Mouse (Mus musculus) embryonic fibroblast, embryonic 13.5 days (primary cell): Measurements from ENCODE around the gene Calcoco1. TPM values are rescaled to one million over a fixed set of nuclear protein-coding genes. Genes with fewer than 3 reads are reported as not detected.

ENCODE experiments used
- H3K27ac ChIP-seq: 2 replicates; pipeline ENCODE4 v1.5.1; 2012; ENCODE audit warnings: low read length, control low read depth, inconsistent platforms; ENCODE audit not compliant: insufficient read depth
- H3K4me1 ChIP-seq: 2 replicates; pipeline ENCODE4 v1.6.1; 2011; ENCODE audit warnings: low read length; ENCODE audit not compliant: control insufficient read depth, insufficient read depth
- H3K4me3 ChIP-seq: 2 replicates; pipeline ENCODE4 v1.5.1; 2011; ENCODE audit warnings: mild to moderate bottlenecking, control low read depth, low read length; ENCODE audit not compliant: insufficient read depth
- CTCF ChIP-seq: IDR thresholded peaks from 2 replicates; pipeline ENCODE4 v1.5.1; 2011; ENCODE audit warnings: mild to moderate bottlenecking, control low read depth, low read length, moderate library complexity, borderline replicate concordance; ENCODE audit not compliant: insufficient read depth
- POLR2A ChIP-seq: IDR thresholded peaks from 2 replicates; pipeline ENCODE4 v1.6.1; 2011; ENCODE audit warnings: low read depth, mild to moderate bottlenecking, control low read depth, low read length, moderate library complexity
- polyA plus RNA-seq: library from polyadenylated mRNA; stranded (reverse); fragments of >200 nt; gene quantifications from 2 replicates; pipeline ENCODE4 v1.2.4, GENCODE M21; 2011; ENCODE audit warnings: low read depth; ENCODE audit not compliant: missing spikeins, insufficient read length

Gene Calcoco1
- polyA plus RNA-seq, 1 experiment, result 44.0 TPM

DNA sequence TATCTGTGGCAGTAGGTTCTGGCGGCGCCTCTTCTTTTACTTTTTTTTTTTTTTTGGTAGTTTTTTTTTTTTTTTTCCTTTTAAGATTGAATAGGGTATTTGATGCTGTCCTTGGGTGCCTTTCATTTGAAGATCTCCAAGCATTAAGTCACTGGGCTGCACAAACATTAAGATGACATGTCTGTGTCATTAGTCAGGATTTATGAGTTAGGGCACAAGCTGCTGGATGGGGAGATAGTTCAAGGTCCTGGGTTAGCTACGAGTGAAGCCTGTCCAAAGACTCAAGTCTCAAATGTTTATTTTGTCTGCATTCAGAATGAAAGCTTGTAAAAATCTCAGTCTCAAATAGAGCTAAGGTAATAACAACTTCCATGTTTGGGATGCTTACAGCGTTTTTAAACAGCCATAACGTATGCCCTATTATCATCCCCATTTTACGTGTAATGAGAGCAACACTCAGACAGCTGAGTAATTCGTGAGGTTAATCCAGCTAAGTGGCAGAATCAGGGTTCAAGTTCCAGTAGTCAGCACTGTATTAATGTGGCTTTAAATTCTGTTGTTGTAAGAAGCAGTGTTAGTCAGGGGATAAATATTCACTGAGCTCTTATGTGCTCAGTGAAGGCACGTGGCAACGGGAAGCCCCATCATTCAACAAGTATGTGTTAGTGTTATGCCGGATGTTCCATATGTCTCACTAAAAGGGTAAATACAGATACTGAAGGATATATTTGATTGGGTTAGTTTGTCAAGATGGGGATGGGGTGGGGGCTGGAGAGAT is 1.6 kb upstream of the Calcoco1 start:
- Histone ChIP-seq H3K27ac (peak overlapping the region; percentile 47), H3K4me3 (no peak overlapping the region), H3K4me1 (no peaks in the 10 kb centered on the region)
- TF ChIP-seq POLR2A (no peak), CTCF (no peak)

GRCm38 (mm10) chr15:102722500-102722931 is 538 bp upstream of the Calcoco1 start:
- peak overlapping the region; percentile 47 for H3K27ac ChIP-seq
- no peak overlapping the region for H3K4me3 ChIP-seq
- H3K4me1 ChIP-seq, result no peaks in the 10 kb centered on the region
- no peak for TF ChIP-seq POLR2A
- TF ChIP-seq CTCF, result no peak

- Histone ChIP-seq H3K4me3 (peak overlapping the region; percentile 83), H3K27ac (no peak overlapping the region), H3K4me1 (no peaks in the 10 kb centered on the region)
- no peak for TF ChIP-seq CTCF
- TF ChIP-seq POLR2A, result no peak
Observed at GRCm38 (mm10) chr15:102721016-102721898, 721 bp downstream of the Calcoco1 start.

- Histone ChIP-seq H3K4me3 (no peak overlapping the region), H3K4me1 (no peaks in the 10 kb centered on the region), H3K27ac (no peak overlapping the region)
- no peak for TF ChIP-seq POLR2A
- TF ChIP-seq CTCF, result no peak
Observed at GRCm38 (mm10) chr15:102716132-102716531, 5.8 kb downstream of the Calcoco1 start.

- TF ChIP-seq CTCF (no peak), POLR2A (no peak)
- Histone ChIP-seq H3K4me1 (no peaks in the 10 kb centered on the region), H3K4me3 (no peak overlapping the region), H3K27ac (no peak overlapping the region)
Observed at GRCm38 (mm10) chr15:102707736-102708269, 14.2 kb downstream of the Calcoco1 start.

DNA sequence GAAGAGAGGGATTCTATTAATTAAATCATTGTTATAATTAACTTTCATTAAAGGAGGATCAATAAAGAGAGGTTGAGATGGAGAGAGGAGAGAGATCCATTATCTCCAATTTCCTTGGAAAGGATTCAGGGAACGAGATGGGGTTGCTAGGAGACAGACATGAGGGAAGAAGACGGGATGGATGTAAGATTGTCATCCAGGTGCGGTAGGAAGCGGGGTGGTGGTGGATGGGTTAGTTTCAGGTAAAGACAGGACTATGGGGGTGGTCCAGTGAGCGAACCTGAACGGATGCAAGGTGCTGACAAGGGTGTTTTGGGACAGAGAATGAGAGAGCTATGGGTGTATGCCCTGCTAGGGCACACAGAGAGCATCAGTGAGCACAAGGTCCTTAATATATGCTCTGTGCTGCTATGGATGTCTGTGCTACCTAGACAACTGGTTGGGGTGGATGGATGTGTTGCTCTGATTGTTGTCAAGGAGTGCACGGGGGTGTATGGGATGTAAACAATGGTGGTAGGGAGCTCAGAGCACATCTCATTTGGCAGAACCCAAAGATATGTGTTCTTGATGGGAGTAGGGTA is 16.0 kb downstream of the Calcoco1 start:
- Histone ChIP-seq H3K27ac (no peak overlapping the region), H3K4me1 (no peaks in the 10 kb centered on the region), H3K4me3 (no peak overlapping the region)
- TF ChIP-seq CTCF (no peak), POLR2A (no peak)

DNA sequence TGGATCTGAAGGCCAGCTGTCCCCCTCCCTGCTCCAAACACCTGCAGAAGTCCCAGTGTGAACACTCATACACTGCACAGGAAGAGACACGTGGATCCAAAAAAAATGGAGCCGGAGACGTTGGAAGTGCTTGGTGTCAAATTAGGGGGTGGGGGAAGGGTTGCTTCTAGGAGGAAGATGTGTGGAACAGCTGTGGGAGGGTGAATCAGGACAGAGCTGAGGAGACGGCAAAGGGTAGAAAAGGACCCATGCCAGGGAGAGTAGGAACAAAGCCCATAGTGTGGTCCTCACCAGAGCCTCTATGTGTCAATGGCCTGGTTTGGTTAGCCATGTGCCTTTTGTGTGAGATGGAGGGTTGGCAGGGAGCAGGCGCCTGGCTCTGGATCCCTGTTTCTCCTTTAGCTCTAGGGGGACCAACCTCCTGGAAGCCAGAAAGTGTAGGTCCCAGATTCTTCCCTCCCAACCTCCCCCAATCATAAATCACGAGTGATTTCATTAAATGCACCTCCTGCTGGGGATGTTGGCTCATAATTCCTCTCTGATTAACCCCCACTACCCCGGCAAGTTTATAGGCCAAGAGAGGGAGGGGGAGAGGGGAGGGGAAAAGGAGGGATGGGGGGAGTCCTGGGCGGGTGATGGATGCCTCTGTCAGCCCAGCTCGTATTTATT is 16.6 kb downstream of the Calcoco1 start:
- Histone ChIP-seq H3K4me3 (no peak overlapping the region), H3K4me1 (no peaks in the 10 kb centered on the region; the same call in 1 of the 2 replicates), H3K27ac (no peak overlapping the region)
- no peak for TF ChIP-seq CTCF
- no peak for TF ChIP-seq POLR2A

GRCm38 (mm10) chr15:102704806-102705205 is 17.2 kb downstream of the Calcoco1 start:
- no peak for TF ChIP-seq CTCF
- TF ChIP-seq POLR2A, result no peak
- no peak overlapping the region for H3K27ac ChIP-seq

DNA sequence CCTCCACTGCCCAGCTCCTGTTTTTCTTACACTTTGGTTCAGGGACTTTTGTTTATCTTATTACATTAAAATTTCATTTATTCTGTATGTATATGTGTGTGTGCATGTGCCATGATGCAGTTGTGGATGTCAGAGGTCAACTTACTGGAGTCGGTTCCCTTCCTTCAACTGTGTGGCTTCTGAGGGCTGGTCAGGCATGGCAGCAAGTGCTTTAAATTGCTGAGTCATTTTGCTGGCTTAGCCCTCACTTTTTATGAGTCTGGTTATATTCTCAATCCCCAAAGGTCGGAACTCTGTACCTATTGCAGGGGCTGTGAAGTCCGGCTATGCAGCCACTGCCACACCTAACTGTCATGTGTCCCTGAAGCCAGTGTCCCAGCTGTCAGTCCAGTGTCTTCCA is 19.0 kb downstream of the Calcoco1 start:
- Histone ChIP-seq H3K27ac (no peak overlapping the region), H3K4me3 (no peak overlapping the region), H3K4me1 (no peaks in the 10 kb centered on the region; the same call in 1 of the 2 replicates)
- TF ChIP-seq CTCF (no peak), POLR2A (no peak)

More at GRCm38 (mm10) chr15:102704806-102705205, 17.2 kb downstream of the Calcoco1 start:
- Histone ChIP-seq H3K4me1 (no peaks in the 10 kb centered on the region; the same call in 1 of the 2 replicates), H3K4me3 (no peak overlapping the region)
